Mouse (Mus musculus): Measurements from ENCODE around the gene Mrpl21. TPM values are rescaled to one million over a fixed set of nuclear protein-coding genes. Genes with fewer than 3 reads are reported as not detected.

Mrpl21 gene
- polyA plus RNA-seq (2015; fragmentation: Nextera tagmentation; extraction: Ambion mirVana): 108 and 122 TPM in 2 replicates

DNA sequence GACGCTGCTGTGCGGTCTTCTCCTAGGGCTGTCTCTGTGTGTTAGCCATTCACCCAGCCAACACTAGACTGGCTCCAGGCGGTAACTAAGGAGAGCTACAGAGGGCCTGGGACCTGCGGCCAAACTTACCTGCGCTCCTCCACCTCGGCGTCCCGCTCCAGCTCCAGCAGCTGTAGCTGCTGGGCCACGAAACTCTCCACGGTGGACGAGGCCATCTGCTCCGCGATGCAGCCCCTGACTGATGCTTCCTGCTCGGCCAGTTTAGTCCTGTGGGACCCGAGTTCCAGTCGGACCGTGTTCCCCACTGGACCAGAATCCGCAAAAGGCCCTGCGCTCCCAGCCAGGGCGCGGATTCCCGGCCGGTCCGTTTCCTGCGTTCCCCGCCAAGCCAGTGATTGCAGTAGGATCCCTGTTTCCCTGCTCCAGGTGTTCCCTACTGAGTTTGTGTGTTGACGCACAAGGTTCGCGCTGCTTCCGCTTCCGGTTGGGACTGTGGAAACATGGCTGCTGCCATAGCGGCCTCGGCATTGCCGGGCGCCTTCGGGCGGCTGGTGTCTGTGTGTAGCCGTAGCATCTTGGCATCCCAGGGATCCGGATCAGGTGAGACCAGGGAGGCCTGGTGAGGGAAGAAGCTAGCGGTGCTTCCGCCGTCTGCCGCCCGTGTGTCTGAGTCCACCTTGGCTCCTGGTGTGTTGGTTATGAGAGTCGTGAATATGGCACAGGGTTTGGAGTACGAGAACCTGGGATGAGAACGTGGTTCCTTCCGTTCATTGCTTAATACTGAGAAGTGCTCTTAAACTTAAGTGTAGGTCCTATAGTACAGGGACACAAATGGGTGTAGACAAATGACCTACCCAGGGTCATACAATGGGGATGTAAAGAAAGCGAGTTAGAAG is at the start of gene Mrpl21, which contains the start of gene Ighmbp2:
TSS of gene Mrpl21 (plus strand) at position 330 of the 896 bp plus-strand sequence.
TSS of gene Ighmbp2 (minus strand) at position 446 of the 896 bp plus-strand sequence.
- H3K36me3 ChIP-seq (ENCODE audit: control insufficient read depth, insufficient read depth, low read length): peaks cover 2% of the 10 kb centered on the region; the same call in 1 of the 2 replicates
- H3K27me3 ChIP-seq (replicated peaks; ENCODE audit: control insufficient read depth, insufficient read depth, low read length): no peaks in the 10 kb centered on the region
- ATAC-seq: peak; percentile 97
- H3K9me3 ChIP-seq (ENCODE audit: control insufficient read depth, low read length): no peaks in the 10 kb centered on the region
- under 1% methylated on average over 49 of the region's 49 CpGs for WGBS
- peak within 1 kb of the TSS; percentile 71 for H3K4me2 ChIP-seq (ENCODE audit: low read depth, low read length)
- H3K4me3 ChIP-seq (ENCODE audit: low read length): peak within 1 kb of the TSS; percentile 79
- H3K9ac ChIP-seq (ENCODE audit: low read depth, low read length): peak within 1 kb of the TSS; percentile 87
- H3K4me1 ChIP-seq (ENCODE audit: control insufficient read depth, insufficient read depth, low read length): peaks cover 12% of the 10 kb centered on the region
- peak within 1 kb of the TSS; percentile 70 for H3K27ac ChIP-seq (ENCODE audit: low read length)

DNA sequence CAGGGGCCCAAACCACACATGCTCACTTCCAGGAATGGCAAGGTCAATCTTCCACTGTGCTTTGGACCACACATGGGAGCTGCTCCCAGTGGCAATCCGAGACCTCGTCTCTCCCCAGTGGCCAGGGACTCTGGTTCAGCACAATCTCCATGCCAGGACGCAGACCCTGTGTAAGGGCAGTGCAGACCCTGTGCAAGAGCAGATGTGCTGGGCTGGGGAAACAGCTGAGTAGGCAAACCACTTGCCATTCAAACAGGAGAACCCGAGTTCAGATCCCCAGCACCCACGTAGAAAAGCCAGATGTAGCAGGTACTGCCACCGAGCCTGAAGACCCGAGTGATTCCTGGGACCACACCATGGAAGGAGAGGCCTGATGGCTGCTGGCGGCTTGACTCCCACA is 22.7 kb upstream of the Mrpl21 start:
- no peak overlapping the region for H3K9ac ChIP-seq (ENCODE audit: low read depth, low read length)
- H3K4me1 ChIP-seq (ENCODE audit: control insufficient read depth, insufficient read depth, low read length): no peaks in the 10 kb centered on the region
- H3K9me3 ChIP-seq (ENCODE audit: control insufficient read depth, low read length): no peaks in the 10 kb centered on the region
- H3K36me3 ChIP-seq (ENCODE audit: control insufficient read depth, insufficient read depth, low read length): peaks cover 24% of the 10 kb centered on the region
- 94% methylated on average over 8 of the region's 8 CpGs for WGBS
- no peak overlapping the region for H3K4me2 ChIP-seq (ENCODE audit: low read depth, low read length)
- H3K4me3 ChIP-seq (ENCODE audit: low read length): no peak overlapping the region
- H3K27me3 ChIP-seq (replicated peaks; ENCODE audit: control insufficient read depth, insufficient read depth, low read length): no peaks in the 10 kb centered on the region
- H3K27ac ChIP-seq (ENCODE audit: low read length): no peak overlapping the region
- ATAC-seq: no peak

DNA sequence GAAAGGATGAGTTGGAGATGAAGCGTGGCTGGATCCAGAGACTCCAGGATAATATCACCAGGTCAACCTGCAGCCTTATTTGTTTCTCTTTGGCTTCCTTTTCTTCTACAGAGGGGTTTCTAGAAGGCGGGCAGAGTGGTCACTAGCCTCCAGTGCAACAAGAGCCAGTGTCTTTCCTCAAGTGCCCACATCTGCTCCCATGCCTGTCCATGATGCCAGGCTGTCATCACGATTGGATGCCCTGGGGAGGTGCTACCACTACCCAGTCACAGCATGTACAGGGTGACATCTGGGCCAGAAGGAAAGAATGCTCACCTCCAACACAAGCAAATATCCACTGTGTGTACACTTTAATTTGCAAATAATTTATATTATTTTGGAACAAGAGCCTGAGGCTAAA is 22.1 kb upstream of the Mrpl21 start:
- H3K4me1 ChIP-seq (ENCODE audit: control insufficient read depth, insufficient read depth, low read length): no peaks in the 10 kb centered on the region
- no peak overlapping the region for H3K4me3 ChIP-seq (ENCODE audit: low read length)
- H3K27ac ChIP-seq (ENCODE audit: low read length): no peak overlapping the region
- peaks cover 27% of the 10 kb centered on the region for H3K36me3 ChIP-seq (ENCODE audit: control insufficient read depth, insufficient read depth, low read length)
- ATAC-seq: no peak
- no peak overlapping the region for H3K4me2 ChIP-seq (ENCODE audit: low read depth, low read length)
- H3K27me3 ChIP-seq (replicated peaks; ENCODE audit: control insufficient read depth, insufficient read depth, low read length): no peaks in the 10 kb centered on the region
- 90% methylated on average over 3 of the region's 3 CpGs for WGBS
- no peak overlapping the region for H3K9ac ChIP-seq (ENCODE audit: low read depth, low read length)
- H3K9me3 ChIP-seq (ENCODE audit: control insufficient read depth, low read length): no peaks in the 10 kb centered on the region

DNA sequence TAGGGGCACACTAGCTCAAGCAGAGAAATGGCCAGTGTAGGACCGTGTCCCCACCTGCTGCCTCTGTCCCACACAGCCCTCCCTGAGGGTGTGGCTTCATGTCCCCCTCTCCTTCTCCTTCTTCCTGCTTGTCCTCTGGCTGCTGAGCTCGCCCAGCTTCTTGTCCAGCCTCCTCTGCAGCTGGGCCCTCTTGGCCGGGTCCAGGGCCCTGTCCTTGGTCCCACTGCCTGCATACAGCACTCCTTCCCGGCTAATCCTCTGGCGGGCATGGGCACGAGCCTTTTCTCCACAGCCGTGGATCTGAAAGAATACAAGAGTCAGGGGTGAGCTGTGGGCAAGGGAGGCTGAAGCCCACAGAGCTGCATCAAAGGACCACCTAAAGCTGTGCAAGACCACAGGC is 21.4 kb upstream of the Mrpl21 start:
- no peak overlapping the region for H3K27ac ChIP-seq (ENCODE audit: low read length)
- H3K27me3 ChIP-seq (replicated peaks; ENCODE audit: control insufficient read depth, insufficient read depth, low read length): no peaks in the 10 kb centered on the region
- no peaks in the 10 kb centered on the region for H3K4me1 ChIP-seq (ENCODE audit: control insufficient read depth, insufficient read depth, low read length)
- H3K9me3 ChIP-seq (ENCODE audit: control insufficient read depth, low read length): no peaks in the 10 kb centered on the region
- H3K4me3 ChIP-seq (ENCODE audit: low read length): no peak overlapping the region
- ATAC-seq: no peak
- H3K9ac ChIP-seq (ENCODE audit: low read depth, low read length): no peak overlapping the region
- H3K36me3 ChIP-seq (ENCODE audit: control insufficient read depth, insufficient read depth, low read length): peaks cover 27% of the 10 kb centered on the region
- no peak overlapping the region for H3K4me2 ChIP-seq (ENCODE audit: low read depth, low read length)
- WGBS: 86% methylated on average over 7 of the region's 7 CpGs

DNA sequence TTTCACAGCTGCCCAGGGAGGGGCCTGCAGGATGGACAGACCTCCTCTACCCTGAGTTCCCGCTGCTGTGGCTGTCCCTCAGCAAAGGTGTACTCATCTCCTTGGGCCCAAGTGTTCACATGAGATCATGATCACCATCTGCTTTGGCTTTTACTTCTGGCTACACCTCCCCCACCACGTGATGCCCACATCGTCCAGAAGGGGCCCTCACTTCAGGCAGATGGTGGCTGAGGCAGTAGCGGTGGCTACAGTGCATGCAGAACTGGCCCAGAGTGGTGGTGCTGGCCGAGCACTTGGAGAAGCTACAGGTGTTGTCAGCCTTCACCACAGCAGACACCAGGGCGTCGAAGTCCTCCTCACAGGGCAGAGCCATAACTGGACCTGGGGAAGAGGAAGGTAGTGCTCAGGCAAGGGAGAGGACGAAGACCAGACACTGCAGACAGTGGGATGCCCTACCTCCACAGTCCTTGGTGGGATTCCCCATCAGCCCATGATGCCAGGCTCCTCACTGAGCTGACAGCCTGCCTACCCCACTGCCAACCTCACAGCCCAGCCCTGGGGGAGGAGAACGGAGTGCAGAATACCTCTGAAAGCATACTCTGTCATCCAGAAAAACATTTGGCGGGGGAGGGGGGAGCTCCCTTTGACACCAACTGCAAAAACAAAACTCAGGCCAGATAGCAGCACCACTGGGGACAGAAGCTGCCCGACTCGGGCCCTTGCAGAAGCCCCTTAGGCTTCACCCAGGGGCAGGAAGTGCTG is 20.8 kb upstream of the Mrpl21 start:
- Histone ChIP-seq H3K36me3 (ENCODE audit: control insufficient read depth, insufficient read depth, low read length) (peaks cover 28% of the 10 kb centered on the region), H3K9ac (ENCODE audit: low read depth, low read length) (no peak overlapping the region), H3K4me2 (ENCODE audit: low read depth, low read length) (no peak overlapping the region), H3K27ac (ENCODE audit: low read length) (no peak overlapping the region), H3K4me3 (ENCODE audit: low read length) (no peak overlapping the region), H3K27me3 (replicated peaks; ENCODE audit: control insufficient read depth, insufficient read depth, low read length) (no peaks in the 10 kb centered on the region), H3K9me3 (ENCODE audit: control insufficient read depth, low read length) (no peaks in the 10 kb centered on the region), H3K4me1 (ENCODE audit: control insufficient read depth, insufficient read depth, low read length) (no peaks in the 10 kb centered on the region)
- WGBS: 88% methylated on average over 12 of the region's 12 CpGs
- no peak for ATAC-seq

DNA sequence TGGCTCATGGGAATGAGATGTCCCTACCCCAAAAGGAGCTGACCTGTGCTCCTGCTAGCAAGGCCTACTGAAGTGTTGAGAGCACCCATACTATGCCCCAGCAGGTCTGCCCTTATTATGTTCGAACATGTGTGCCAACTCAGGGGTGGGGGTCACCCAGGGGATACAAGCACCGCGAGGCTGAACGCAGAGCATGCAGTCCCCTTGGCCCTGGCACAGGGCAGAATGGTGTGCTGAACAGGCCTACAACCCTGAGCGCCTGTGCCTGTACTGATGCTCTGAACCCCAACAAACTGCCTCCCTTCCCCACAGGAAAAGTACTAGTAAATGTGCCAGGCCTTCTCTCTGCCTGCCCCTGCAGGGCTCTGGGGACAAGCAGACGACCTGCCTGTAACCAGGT is 18.4 kb upstream of the Mrpl21 start:
- ATAC-seq: no peak
- H3K27ac ChIP-seq (ENCODE audit: low read length): no peak overlapping the region
- H3K9me3 ChIP-seq (ENCODE audit: control insufficient read depth, low read length): no peaks in the 10 kb centered on the region
- WGBS: 96% methylated on average over 6 of the region's 6 CpGs
- H3K36me3 ChIP-seq (ENCODE audit: control insufficient read depth, insufficient read depth, low read length): peaks cover 43% of the 10 kb centered on the region
- H3K27me3 ChIP-seq (replicated peaks; ENCODE audit: control insufficient read depth, insufficient read depth, low read length): no peaks in the 10 kb centered on the region
- no peak overlapping the region for H3K4me3 ChIP-seq (ENCODE audit: low read length)
- no peak overlapping the region for H3K4me2 ChIP-seq (ENCODE audit: low read depth, low read length)
- no peaks in the 10 kb centered on the region for H3K4me1 ChIP-seq (ENCODE audit: control insufficient read depth, insufficient read depth, low read length)
- H3K9ac ChIP-seq (ENCODE audit: low read depth, low read length): no peak overlapping the region

DNA sequence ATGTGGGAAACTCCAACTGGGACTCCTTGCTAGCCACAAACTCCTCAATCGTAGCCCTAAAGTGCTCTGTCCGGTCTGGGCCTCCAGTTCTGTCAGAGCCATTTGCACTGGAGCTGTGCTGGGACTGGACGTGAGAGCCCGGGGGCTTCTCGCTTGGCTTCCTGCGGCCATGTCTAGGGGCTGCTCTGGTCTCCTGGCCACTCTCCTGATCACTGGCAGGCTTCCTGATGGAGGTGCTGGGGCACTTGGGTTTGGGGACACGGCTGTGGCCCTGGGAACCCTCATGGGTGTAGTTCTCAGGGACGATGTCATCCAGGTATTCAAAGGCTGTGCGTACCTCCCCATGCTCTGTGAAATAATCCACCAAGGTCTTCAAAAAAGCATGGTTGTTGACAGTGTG is 17.5 kb upstream of the Mrpl21 start:
- Histone ChIP-seq H3K9me3 (ENCODE audit: control insufficient read depth, low read length) (no peaks in the 10 kb centered on the region), H3K4me2 (ENCODE audit: low read depth, low read length) (no peak overlapping the region), H3K27me3 (replicated peaks; ENCODE audit: control insufficient read depth, insufficient read depth, low read length) (no peaks in the 10 kb centered on the region), H3K27ac (ENCODE audit: low read length) (no peak overlapping the region), H3K4me3 (ENCODE audit: low read length) (no peak overlapping the region), H3K4me1 (ENCODE audit: control insufficient read depth, insufficient read depth, low read length) (no peaks in the 10 kb centered on the region), H3K36me3 (ENCODE audit: control insufficient read depth, insufficient read depth, low read length) (peaks cover 43% of the 10 kb centered on the region), H3K9ac (ENCODE audit: low read depth, low read length) (no peak overlapping the region)
- 95% methylated on average over 9 of the region's 9 CpGs for WGBS
- no peak for ATAC-seq

DNA sequence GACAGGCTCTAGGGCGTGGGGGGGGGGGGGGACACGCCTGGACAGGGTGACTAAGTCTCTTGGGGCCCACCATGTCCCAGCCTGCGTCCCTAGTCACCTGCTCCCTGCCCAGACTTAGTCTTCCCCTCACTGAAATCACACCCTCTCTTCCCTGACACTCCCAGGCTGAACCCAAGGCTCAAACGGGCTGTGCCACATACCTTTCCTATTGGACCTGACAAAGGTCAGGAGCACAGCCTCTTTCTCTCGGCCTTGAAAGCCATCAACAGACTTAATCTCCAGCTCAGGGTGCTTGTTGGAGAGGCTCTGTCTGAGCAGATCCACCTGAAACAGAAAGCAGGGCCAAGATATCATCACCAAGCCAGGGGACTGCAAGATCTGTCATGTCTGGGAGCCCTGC is 16.6 kb upstream of the Mrpl21 start:
- no peaks in the 10 kb centered on the region for H3K9me3 ChIP-seq (ENCODE audit: control insufficient read depth, low read length)
- H3K4me2 ChIP-seq (ENCODE audit: low read depth, low read length): no peak overlapping the region
- H3K27me3 ChIP-seq (replicated peaks; ENCODE audit: control insufficient read depth, insufficient read depth, low read length): no peaks in the 10 kb centered on the region
- no peak overlapping the region for H3K27ac ChIP-seq (ENCODE audit: low read length)
- no peak overlapping the region for H3K9ac ChIP-seq (ENCODE audit: low read depth, low read length)
- H3K4me3 ChIP-seq (ENCODE audit: low read length): no peak overlapping the region
- no peaks in the 10 kb centered on the region for H3K4me1 ChIP-seq (ENCODE audit: control insufficient read depth, insufficient read depth, low read length)
- 75% methylated on average over 5 of the region's 5 CpGs for WGBS
- ATAC-seq: peak; percentile 15; the same call in 1 of the 2 replicates
- H3K36me3 ChIP-seq (ENCODE audit: control insufficient read depth, insufficient read depth, low read length): peaks cover 38% of the 10 kb centered on the region

DNA sequence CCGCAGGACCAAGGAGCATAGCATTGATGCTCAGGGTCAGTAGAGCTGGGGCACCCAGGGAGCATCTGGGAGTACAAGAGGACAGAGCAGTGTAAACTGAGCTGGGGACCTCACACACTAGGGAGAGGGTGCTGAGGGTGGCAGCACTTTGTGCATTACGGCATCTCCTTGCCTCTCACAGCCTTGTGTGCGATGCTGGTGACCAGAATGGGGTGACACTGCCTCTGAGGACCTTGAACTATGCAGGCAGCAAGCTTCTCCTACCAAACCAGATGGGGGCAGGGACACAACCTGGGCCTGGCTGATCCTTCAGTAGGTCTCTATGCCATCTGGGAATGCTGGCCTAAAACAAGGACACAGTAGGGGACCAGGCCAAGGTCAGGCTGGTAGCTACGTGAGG is 16.0 kb upstream of the Mrpl21 start:
- H3K27me3 ChIP-seq (replicated peaks; ENCODE audit: control insufficient read depth, insufficient read depth, low read length): no peaks in the 10 kb centered on the region
- H3K27ac ChIP-seq (ENCODE audit: low read length): no peak overlapping the region
- H3K4me2 ChIP-seq (ENCODE audit: low read depth, low read length): no peak overlapping the region
- no peak for ATAC-seq
- 93% methylated on average over 4 of the region's 4 CpGs for WGBS
- H3K9me3 ChIP-seq (ENCODE audit: control insufficient read depth, low read length): no peaks in the 10 kb centered on the region
- peaks cover 42% of the 10 kb centered on the region for H3K36me3 ChIP-seq (ENCODE audit: control insufficient read depth, insufficient read depth, low read length)
- H3K9ac ChIP-seq (ENCODE audit: low read depth, low read length): no peak overlapping the region
- H3K4me3 ChIP-seq (ENCODE audit: low read length): no peak overlapping the region
- H3K4me1 ChIP-seq (ENCODE audit: control insufficient read depth, insufficient read depth, low read length): no peaks in the 10 kb centered on the region

Data from intestine, embryonic 16.5 days (tissue).